Mouse (Mus musculus) kidney, embryonic 15.5 days (tissue): ENCODE measurements around the gene Lrrc73. TPM values are rescaled to one million over a fixed set of nuclear protein-coding genes. Genes with fewer than 3 reads are reported as not detected.

Experiments
- ATAC-seq: fragments of 200-750 bp; cut with Nextera tagmentation; replicated peaks from 2 replicates; pipeline ENCODE4 v1.8.0; 2017; ENCODE audit warnings: moderate TSS enrichment; ENCODE audit not compliant: low FRiP score
- H3K27ac ChIP-seq: fragments of 300-500 bp; sonication (generic); 2 replicates; pipeline ENCODE4 v1.5.1; 2015; ENCODE audit warnings: mild to moderate bottlenecking, inconsistent platforms
- H3K27me3 ChIP-seq: fragments of 300-500 bp; sonication (generic); 2 replicates; pipeline ENCODE4 v1.6.1; 2015; ENCODE audit warnings: inconsistent platforms
- H3K36me3 ChIP-seq: fragments of 300-500 bp; sonication (generic); 2 replicates; pipeline ENCODE4 v1.6.1; 2015; ENCODE audit warnings: inconsistent platforms
- H3K4me1 ChIP-seq: fragments of 300-500 bp; sonication (generic); 2 replicates; pipeline ENCODE4 v1.6.1; 2015; ENCODE audit warnings: inconsistent platforms
- H3K4me2 ChIP-seq: fragments of 300-500 bp; sonication (generic); 2 replicates; pipeline ENCODE4 v1.6.1; 2015; ENCODE audit warnings: moderate library complexity, mild to moderate bottlenecking, inconsistent platforms
- H3K4me3 ChIP-seq: fragments of 300-500 bp; sonication (generic); replicated peaks from 2 replicates; pipeline ENCODE4 v1.5.1; 2015; ENCODE audit warnings: mild to moderate bottlenecking, inconsistent platforms
- H3K9ac ChIP-seq: fragments of 300-500 bp; sonication (generic); 2 replicates; pipeline ENCODE4 v1.6.1; 2015; ENCODE audit warnings: mild to moderate bottlenecking, inconsistent platforms
- H3K9me3 ChIP-seq: fragments of 300-500 bp; sonication (generic); replicated peaks from 2 replicates; pipeline ENCODE4 v1.6.1; 2016; ENCODE audit warnings: inconsistent platforms
- WGBS: fragments of 180-500 bp; shearing (Covaris S2); methylation state at CpG from one replicate; pipeline ENCODE4 v1.1.7; 2015; ENCODE audit warnings: mixed read lengths; 5-methylcytosine and 5-hydroxymethylcytosine counted together
- polyA plus RNA-seq: library from polyadenylated mRNA; unstranded; fragments of >200 nt; fragmentation: Nextera tagmentation; extraction: Ambion mirVana; gene quantifications from 2 replicates; pipeline ENCODE4 v1.2.1, GENCODE M21; 2015

The Lrrc73 gene
- polyA plus RNA-seq, 1 experiment from 2014 or later = 0.60 TPM

- no peaks in the 10 kb centered on the region for H3K27me3 ChIP-seq
- peaks cover 91% of the 10 kb centered on the region for H3K36me3 ChIP-seq
- H3K4me1 ChIP-seq = peaks cover 18% of the 10 kb centered on the region
- 26% methylated on average over 14 of the region's 14 CpGs for WGBS
- H3K4me2 ChIP-seq = no peak overlapping the region
- no peak overlapping the region for H3K4me3 ChIP-seq
- no peaks in the 10 kb centered on the region for H3K9me3 ChIP-seq
- H3K27ac ChIP-seq = peak overlapping the region; percentile 16
- H3K9ac ChIP-seq = no peak overlapping the region
- ATAC-seq = 0 out of 2 replicates have a peak, but pooled peaks have one; percentile 37
Observed at GRCm38 (mm10) chr17:46265918-46266618, 12.7 kb downstream of the Lrrc73 start.

- ATAC-seq = no peak
- Histone ChIP-seq H3K4me3 (no peak overlapping the region), H3K27me3 (no peaks in the 10 kb centered on the region), H3K4me2 (no peak overlapping the region), H3K27ac (peak overlapping the region; percentile 16; the same call in 1 of the 2 replicates), H3K9ac (no peak overlapping the region), H3K9me3 (no peaks in the 10 kb centered on the region), H3K4me1 (peaks cover 18% of the 10 kb centered on the region), H3K36me3 (peaks cover 91% of the 10 kb centered on the region)
- 42% methylated on average over 6 of the region's 6 CpGs for WGBS
Observed at GRCm38 (mm10) chr17:46266986-46267385, 13.7 kb downstream of the Lrrc73 start.

GRCm38 (mm10) chr17:46267511-46267910, 14.2 kb downstream of the Lrrc73 start:
- Histone ChIP-seq H3K27ac (no peak overlapping the region), H3K9ac (no peak overlapping the region), H3K4me3 (no peak overlapping the region), H3K9me3 (no peaks in the 10 kb centered on the region), H3K4me2 (no peak overlapping the region), H3K4me1 (peaks cover 18% of the 10 kb centered on the region), H3K27me3 (no peaks in the 10 kb centered on the region), H3K36me3 (peaks cover 88% of the 10 kb centered on the region)
- WGBS = 82% methylated on average over 7 of the region's 7 CpGs
- no peak for ATAC-seq

GRCm38 (mm10) chr17:46268026-46268720, 14.8 kb downstream of the Lrrc73 start:
- H3K36me3 ChIP-seq = peaks cover 87% of the 10 kb centered on the region
- no peaks in the 10 kb centered on the region for H3K9me3 ChIP-seq
- no peak overlapping the region for H3K4me3 ChIP-seq
- 75% methylated on average over 10 of the region's 10 CpGs for WGBS
- H3K9ac ChIP-seq = no peak overlapping the region
- H3K27ac ChIP-seq = no peak overlapping the region
- H3K4me2 ChIP-seq = no peak overlapping the region
- no peak for ATAC-seq
- H3K27me3 ChIP-seq = no peaks in the 10 kb centered on the region
- H3K4me1 ChIP-seq = peaks cover 18% of the 10 kb centered on the region

DNA sequence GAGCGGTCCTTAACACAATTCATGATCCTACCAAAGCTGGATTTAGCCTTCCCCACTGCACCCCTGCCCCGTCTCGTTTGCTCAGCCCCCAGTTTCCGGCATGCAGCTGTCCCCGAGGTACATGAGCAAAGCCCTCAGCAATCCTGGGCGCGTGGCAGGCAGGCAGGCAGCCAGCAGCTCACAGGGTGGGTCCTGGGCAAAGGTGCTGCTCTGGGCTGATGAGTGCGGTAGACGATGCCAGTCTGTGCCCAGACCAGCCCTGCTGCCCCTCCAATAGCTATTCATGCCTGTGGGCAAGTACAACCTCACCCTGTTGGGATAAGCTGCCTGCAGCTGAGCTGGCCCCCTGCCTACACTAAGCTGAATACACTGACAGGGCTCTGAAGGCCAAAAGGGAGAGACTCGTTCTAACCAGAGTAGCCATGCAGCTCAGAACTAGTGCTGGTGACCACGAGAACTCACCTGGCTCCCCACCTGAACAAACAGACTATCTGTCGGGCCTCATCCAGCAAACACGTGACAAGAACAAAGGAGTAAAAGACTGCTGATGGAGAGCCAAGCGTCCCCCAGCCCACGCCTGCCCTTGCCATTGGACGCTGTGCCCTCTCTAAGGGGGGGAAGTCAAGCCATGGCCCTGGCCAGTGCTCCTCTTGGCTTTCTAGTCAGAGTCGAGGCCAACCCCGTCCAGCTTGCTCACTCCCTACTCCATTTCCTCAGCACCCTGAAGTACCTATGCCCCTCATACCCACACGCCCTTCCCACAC, 16.6 kb downstream of the Lrrc73 start:
- no peak overlapping the region for H3K4me2 ChIP-seq
- no peak overlapping the region for H3K9ac ChIP-seq
- no peak overlapping the region for H3K4me3 ChIP-seq
- 80% methylated on average over 19 of the region's 19 CpGs for WGBS
- ATAC-seq = no peak
- no peaks in the 10 kb centered on the region for H3K27me3 ChIP-seq
- no peaks in the 10 kb centered on the region for H3K9me3 ChIP-seq
- peaks cover 85% of the 10 kb centered on the region for H3K36me3 ChIP-seq
- no peak overlapping the region for H3K27ac ChIP-seq
- peaks cover 18% of the 10 kb centered on the region for H3K4me1 ChIP-seq

- peaks cover 8% of the 10 kb centered on the region; the same call in 1 of the 2 replicates for H3K4me1 ChIP-seq
- no peaks in the 10 kb centered on the region for H3K9me3 ChIP-seq
- H3K4me3 ChIP-seq = no peak overlapping the region
- no peak overlapping the region for H3K27ac ChIP-seq
- no peak overlapping the region for H3K4me2 ChIP-seq
- ATAC-seq = no peak
- H3K27me3 ChIP-seq = no peaks in the 10 kb centered on the region
- H3K36me3 ChIP-seq = peaks cover 82% of the 10 kb centered on the region
- WGBS = 88% methylated on average over 2 of the region's 2 CpGs
- H3K9ac ChIP-seq = no peak overlapping the region
Observed at GRCm38 (mm10) chr17:46272058-46272457, 18.7 kb downstream of the Lrrc73 start.

- Histone ChIP-seq H3K4me2 (no peak overlapping the region), H3K27ac (no peak overlapping the region), H3K9ac (no peak overlapping the region), H3K4me1 (0 out of 2 replicates have a peak, but pooled peaks cover 5% of the 10 kb centered on the region), H3K27me3 (no peaks in the 10 kb centered on the region), H3K4me3 (no peak overlapping the region), H3K36me3 (peaks cover 84% of the 10 kb centered on the region), H3K9me3 (no peaks in the 10 kb centered on the region)
- ATAC-seq = no peak
- WGBS = 80% methylated on average over 5 of the region's 5 CpGs
Observed at GRCm38 (mm10) chr17:46272675-46273074, 19.3 kb downstream of the Lrrc73 start.

GRCm38 (mm10) chr17:46273803-46274236, 20.5 kb downstream of the Lrrc73 start:
- Histone ChIP-seq H3K4me2 (no peak overlapping the region), H3K9me3 (no peaks in the 10 kb centered on the region), H3K4me1 (0 out of 2 replicates have a peak, but pooled peaks cover 5% of the 10 kb centered on the region), H3K27me3 (no peaks in the 10 kb centered on the region), H3K4me3 (no peak overlapping the region), H3K27ac (no peak overlapping the region), H3K36me3 (peaks cover 87% of the 10 kb centered on the region), H3K9ac (no peak overlapping the region)
- ATAC-seq = no peak
- WGBS = 63% methylated on average over 1 of the region's 1 CpGs

DNA sequence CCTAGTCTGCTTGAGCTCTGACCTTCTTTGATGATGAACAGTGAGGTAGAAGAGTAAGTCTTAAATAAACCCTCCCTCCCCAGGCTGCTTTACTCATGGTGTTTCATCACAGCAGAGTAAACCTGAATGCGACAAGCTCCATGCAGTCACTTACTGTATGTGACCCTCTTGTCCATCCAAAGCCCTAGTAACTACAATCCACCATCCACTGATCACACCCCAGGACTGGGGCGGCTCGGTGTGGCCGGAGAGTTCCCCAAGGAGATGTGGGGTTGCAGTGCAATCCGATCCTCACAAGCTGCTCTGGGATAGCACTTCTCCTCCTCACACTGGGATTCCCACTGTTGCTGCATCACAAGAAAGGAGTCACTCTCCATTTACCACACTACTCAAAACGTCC, 21.1 kb downstream of the Lrrc73 start:
- Histone ChIP-seq H3K9ac (no peak overlapping the region), H3K27me3 (no peaks in the 10 kb centered on the region), H3K36me3 (peaks cover 87% of the 10 kb centered on the region), H3K4me3 (no peak overlapping the region), H3K4me2 (no peak overlapping the region), H3K4me1 (0 out of 2 replicates have a peak, but pooled peaks cover 5% of the 10 kb centered on the region), H3K9me3 (no peaks in the 10 kb centered on the region), H3K27ac (no peak overlapping the region)
- no peak for ATAC-seq
- WGBS = 50% methylated on average over 6 of the region's 6 CpGs

GRCm38 (mm10) chr17:46275034-46275433, 21.7 kb downstream of the Lrrc73 start:
- Histone ChIP-seq H3K9ac (no peak overlapping the region), H3K27me3 (no peaks in the 10 kb centered on the region), H3K27ac (no peak overlapping the region), H3K36me3 (peaks cover 87% of the 10 kb centered on the region), H3K4me1 (0 out of 2 replicates have a peak, but pooled peaks cover 2% of the 10 kb centered on the region), H3K4me3 (no peak overlapping the region), H3K9me3 (no peaks in the 10 kb centered on the region), H3K4me2 (no peak overlapping the region)
- WGBS = 94% methylated on average over 6 of the region's 6 CpGs
- ATAC-seq = no peak

DNA sequence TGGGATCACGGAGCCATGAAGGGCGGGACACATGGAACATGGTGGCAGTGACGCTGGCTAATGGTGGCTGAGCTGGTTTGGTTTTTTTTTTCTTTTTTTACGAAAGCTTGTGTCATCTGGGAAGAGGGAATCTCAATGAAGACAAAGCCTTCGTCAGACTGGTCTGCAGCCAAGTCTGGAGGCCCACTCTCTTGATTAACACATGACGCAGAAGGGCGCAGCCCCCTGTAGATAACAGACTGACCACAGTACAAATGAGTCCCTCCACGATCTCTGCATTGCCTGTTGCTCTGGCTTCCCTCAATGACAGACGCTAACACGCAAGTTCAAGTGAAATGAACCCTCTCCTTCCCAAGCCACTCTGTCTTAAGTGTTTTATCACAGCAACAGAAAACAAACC, 22.2 kb downstream of the Lrrc73 start:
- no peak for ATAC-seq
- no peak overlapping the region for H3K27ac ChIP-seq
- H3K4me1 ChIP-seq = peaks cover 5% of the 10 kb centered on the region; the same call in 1 of the 2 replicates
- no peak overlapping the region for H3K4me2 ChIP-seq
- 90% methylated on average over 10 of the region's 10 CpGs for WGBS
- H3K36me3 ChIP-seq = peaks cover 87% of the 10 kb centered on the region
- H3K4me3 ChIP-seq = no peak overlapping the region
- no peaks in the 10 kb centered on the region for H3K27me3 ChIP-seq
- H3K9ac ChIP-seq = no peak overlapping the region
- no peaks in the 10 kb centered on the region for H3K9me3 ChIP-seq

GRCm38 (mm10) chr17:46277586-46277985, 24.3 kb downstream of the Lrrc73 start:
- H3K4me1 ChIP-seq = peaks cover 24% of the 10 kb centered on the region
- H3K27me3 ChIP-seq = no peaks in the 10 kb centered on the region
- WGBS = 68% methylated on average over 4 of the region's 4 CpGs
- H3K36me3 ChIP-seq = peaks cover 74% of the 10 kb centered on the region
- H3K4me3 ChIP-seq = no peak overlapping the region
- no peak for ATAC-seq
- H3K9me3 ChIP-seq = no peaks in the 10 kb centered on the region
- no peak overlapping the region for H3K9ac ChIP-seq
- H3K4me2 ChIP-seq = no peak overlapping the region
- H3K27ac ChIP-seq = no peak overlapping the region
